Mouse (Mus musculus) MEL (cell line): ENCODE measurements around the gene 1810010D01Rik. TPM values are rescaled to one million over a fixed set of nuclear protein-coding genes. Genes with fewer than 3 reads are reported as not detected.

Source experiments
- DNase-seq: peaks from one replicate; pipeline ENCODE4 v3.0.0; 2011; ENCODE audit warnings: low read depth, low spot score
- H3K27ac ChIP-seq: 2 replicates; pipeline ENCODE4 v1.5.1; 2012; ENCODE audit warnings: low read depth, mild to moderate bottlenecking, control low read depth, low read length, moderate library complexity; ENCODE audit not compliant: control insufficient read depth
- H3K27me3 ChIP-seq, 2 experiments: fragments of 150-350 bp in 1 of 2; sonication (generic) in 1 of 2; 2 replicates each; pipeline ENCODE4 v1.6.1; 2012; ENCODE audit warnings: low read length in 2 of 2, mild to moderate bottlenecking in 2 of 2, improper control_type of control experiment in 1 of 2, moderate library complexity in 1 of 2; ENCODE audit not compliant: insufficient read depth in 2 of 2, control insufficient read depth in 1 of 2
- H3K36me3 ChIP-seq, 2 experiments: 2 replicates each; pipeline ENCODE4 v1.6.1; 2012 to 2014; ENCODE audit warnings: low read length in 2 of 2, improper control_type of control experiment in 1 of 2, inconsistent platforms in 1 of 2, mild to moderate bottlenecking in 1 of 2; ENCODE audit not compliant: insufficient read depth in 2 of 2, control insufficient read depth in 1 of 2
- H3K4me1 ChIP-seq, 2 experiments: fragments of 150-350 bp in 1 of 2; sonication (generic) in 1 of 2; 2 replicates each; pipeline ENCODE4 v1.6.1; 2012; ENCODE audit warnings: low read length in 2 of 2, improper control_type of control experiment in 1 of 2, mild to moderate bottlenecking in 1 of 2; ENCODE audit not compliant: insufficient read depth in 2 of 2, control insufficient read depth in 1 of 2
- H3K4me3 ChIP-seq, 2 experiments: fragments of 150-350 bp in 1 of 2; sonication (generic) in 1 of 2; 2 replicates each; pipeline ENCODE4 v1.5.1; 2012; ENCODE audit warnings: low read depth in 2 of 2, low read length in 2 of 2, mild to moderate bottlenecking in 2 of 2, moderate library complexity in 2 of 2, control low read depth in 1 of 2, improper control_type of control experiment in 1 of 2; ENCODE audit not compliant: control insufficient read depth in 1 of 2, insufficient read depth in 1 of 2
- H3K79me2 ChIP-seq: 2 replicates; pipeline ENCODE4 v1.6.1; 2012; ENCODE audit warnings: mild to moderate bottlenecking, low read length, moderate library complexity; ENCODE audit not compliant: control insufficient read depth, poor library complexity, insufficient read depth
- H3K9ac ChIP-seq: 2 replicates; pipeline ENCODE4 v1.6.1; 2012; ENCODE audit warnings: low read depth, mild to moderate bottlenecking, control low read depth, low read length, moderate library complexity; ENCODE audit not compliant: control insufficient read depth, poor library complexity, severe bottlenecking
- H3K9me3 ChIP-seq: fragments of 150-350 bp; sonication (generic); replicated peaks from 2 replicates; pipeline ENCODE4 v1.6.1; 2012; ENCODE audit warnings: mild to moderate bottlenecking, low read length, improper control_type of control experiment, moderate library complexity; ENCODE audit not compliant: insufficient read depth
- BHLHE40 ChIP-seq: IDR thresholded peaks from 2 replicates; pipeline ENCODE4 v1.6.1; 2012; ENCODE audit warnings: low read depth, mild to moderate bottlenecking, inconsistent platforms, low read length, improper control_type of control experiment, borderline replicate concordance
- CHD2 ChIP-seq: IDR thresholded peaks from 2 replicates; pipeline ENCODE4 v1.6.1; 2011; ENCODE audit warnings: low read length, improper control_type of control experiment
- CTCF ChIP-seq, 3 experiments: IDR thresholded peaks in 2 of 3; conservative IDR thresholded peaks in 1 of 3; 2 replicates each; pipeline ENCODE4 v1.5.1; 2011 to 2012; ENCODE audit warnings: low read length in 3 of 3, low read depth in 2 of 3, mild to moderate bottlenecking in 2 of 3, improper control_type of control experiment in 1 of 3, inconsistent platforms in 1 of 3, mixed read lengths in 1 of 3, moderate library complexity in 1 of 3; ENCODE audit not compliant: control insufficient read depth in 1 of 3, insufficient read depth in 1 of 3, poor library complexity in 1 of 3, severe bottlenecking in 1 of 3
- E2F4 ChIP-seq: IDR thresholded peaks from 2 replicates; pipeline ENCODE4 v1.6.1; 2011; ENCODE audit warnings: low read depth, low read length, improper control_type of control experiment, borderline replicate concordance
- EP300 ChIP-seq, 2 experiments: IDR thresholded peaks; 2 replicates each; pipeline ENCODE4 v1.6.1; 2011; ENCODE audit warnings: improper control_type of control experiment in 2 of 2, low read length in 2 of 2, low read depth in 1 of 2, mild to moderate bottlenecking in 1 of 2
- ETS1 ChIP-seq: IDR thresholded peaks from 2 replicates; pipeline ENCODE4 v1.6.1; 2012; ENCODE audit warnings: low read depth, mild to moderate bottlenecking, inconsistent platforms, low read length, improper control_type of control experiment, moderate library complexity
- GATA1 ChIP-seq: IDR thresholded peaks from 2 replicates; pipeline ENCODE4 v1.6.1; 2011; ENCODE audit warnings: low read depth, low read length, improper control_type of control experiment
- JUND ChIP-seq: IDR thresholded peaks from 2 replicates; pipeline ENCODE4 v1.6.1; 2011; ENCODE audit warnings: low read depth, mild to moderate bottlenecking, improper control_type of control experiment, low read length
- MAFK ChIP-seq: IDR thresholded peaks from 2 replicates; pipeline ENCODE4 v1.6.1; 2011; ENCODE audit warnings: low read depth, mild to moderate bottlenecking, low read length, improper control_type of control experiment, borderline replicate concordance
- NELFE ChIP-seq: IDR thresholded peaks from 2 replicates; pipeline ENCODE4 v1.6.1; 2011; ENCODE audit warnings: low read depth, low read length, improper control_type of control experiment
- NRF1 ChIP-seq: IDR thresholded peaks from 2 replicates; pipeline ENCODE4 v1.6.1; 2014; ENCODE audit warnings: low read depth, mild to moderate bottlenecking, inconsistent platforms, low read length, improper control_type of control experiment, moderate library complexity; ENCODE audit not compliant: poor library complexity, insufficient read depth, severe bottlenecking
- POLR2A ChIP-seq, 2 experiments: IDR thresholded peaks; 2 replicates each; pipeline ENCODE4 v1.6.1; 2011 to 2012; ENCODE audit warnings: low read length in 2 of 2, mild to moderate bottlenecking in 2 of 2, control low read depth in 1 of 2, improper control_type of control experiment in 1 of 2, low read depth in 1 of 2, moderate library complexity in 1 of 2; ENCODE audit not compliant: control insufficient read depth in 1 of 2, insufficient read depth in 1 of 2, poor library complexity in 1 of 2
- POLR2AphosphoS2 ChIP-seq: IDR thresholded peaks from 2 replicates; pipeline ENCODE4 v1.6.1; 2011; ENCODE audit warnings: low read length, improper control_type of control experiment
- RAD21 ChIP-seq: IDR thresholded peaks from 2 replicates; pipeline ENCODE4 v1.6.1; 2011; ENCODE audit warnings: mild to moderate bottlenecking, low read depth, low read length, improper control_type of control experiment
- RCOR1 ChIP-seq: IDR thresholded peaks from 2 replicates; pipeline ENCODE4 v1.6.1; 2012; ENCODE audit warnings: low read depth, mild to moderate bottlenecking, inconsistent platforms, low read length, improper control_type of control experiment
- SMC3 ChIP-seq: IDR thresholded peaks from 2 replicates; pipeline ENCODE4 v1.6.1; 2011; ENCODE audit warnings: low read depth, low read length, improper control_type of control experiment
- TAL1 ChIP-seq: IDR thresholded peaks from 2 replicates; pipeline ENCODE4 v1.6.1; 2012; ENCODE audit warnings: mild to moderate bottlenecking, inconsistent platforms, low read length, moderate library complexity, mixed read lengths
- TBP ChIP-seq: IDR thresholded peaks from 2 replicates; pipeline ENCODE4 v1.8.0; 2011; ENCODE audit warnings: low read depth, low read length, improper control_type of control experiment
- TCF12 ChIP-seq: IDR thresholded peaks from 2 replicates; pipeline ENCODE4 v1.6.1; 2014; ENCODE audit warnings: low read depth, mild to moderate bottlenecking, inconsistent platforms, low read length, improper control_type of control experiment, moderate library complexity
- UBTF ChIP-seq: IDR thresholded peaks from 2 replicates; pipeline ENCODE4 v1.6.1; 2012; ENCODE audit warnings: low read depth, mild to moderate bottlenecking, inconsistent platforms, low read length, improper control_type of control experiment, moderate library complexity, borderline replicate concordance; ENCODE audit not compliant: insufficient read depth
- USF1 ChIP-seq: IDR thresholded peaks from 2 replicates; pipeline ENCODE4 v1.6.1; 2014; ENCODE audit warnings: low read depth, mild to moderate bottlenecking, inconsistent platforms, low read length, improper control_type of control experiment, moderate library complexity
- ZC3H11A ChIP-seq: IDR thresholded peaks from 2 replicates; pipeline ENCODE4 v1.6.1; 2012; ENCODE audit warnings: low read depth, mild to moderate bottlenecking, inconsistent platforms, low read length, improper control_type of control experiment
- ZKSCAN1 ChIP-seq: IDR thresholded peaks from 2 replicates; pipeline ENCODE4 v1.6.1; 2012; ENCODE audit warnings: low read depth, mild to moderate bottlenecking, inconsistent platforms, low read length, improper control_type of control experiment, moderate library complexity
- ZNF384 ChIP-seq: IDR thresholded peaks from 2 replicates; pipeline ENCODE4 v1.6.1; 2012; ENCODE audit warnings: low read depth, mild to moderate bottlenecking, inconsistent platforms, low read length, improper control_type of control experiment
- polyA plus RNA-seq, 2 experiments: library from polyadenylated mRNA; stranded (reverse) in 1 of 2; unstranded in 1 of 2; fragments of >175 nt in 1 of 2; fragments of >200 nt in 1 of 2; gene quantifications; 2 replicates each; pipeline versions ENCODE4 v1.2.1 to v1.2.4; 2012; ENCODE audit warnings: low replicate concordance in 2 of 2, low read depth in 1 of 2; ENCODE audit not compliant: insufficient read length in 2 of 2, insufficient read depth in 1 of 2, missing spikeins in 1 of 2
- total RNA-seq: library from RNA; depleted of rRNA; stranded (reverse); fragments of 300-350 nt; gene quantifications from 2 replicates; pipeline ENCODE4 v1.2.3, GENCODE M21; 2012

1810010D01Rik gene
- total and polyA plus RNA-seq, 3 experiments, result not detected

- Histone ChIP-seq H3K27ac (no peak overlapping the region), H3K4me3 (no peak overlapping the region), H3K36me3 (no peaks in the 10 kb centered on the region), H3K79me2 (no peaks in the 10 kb centered on the region), H3K9ac (no peak overlapping the region), H3K9me3 (no peaks in the 10 kb centered on the region)
- no peak for DNase-seq
- TF ChIP-seq EP300 (IDR thresholded peaks at IDR 0.05; ENCODE audit: low read depth in 1 of 2, low read length in 2 of 2) (no peak), TBP (no peak), JUND (no peak), SMC3 (no peak), ETS1 (no peak), MAFK (no peak), NRF1 (no peak), UBTF (no peak)
- TF ChIP-seq, all 39 proteins: peak for 0
- H3K4me1 ChIP-seq, result no peaks in the 10 kb centered on the region
- H3K27me3 ChIP-seq, result no peaks in the 10 kb centered on the region
Measured at GRCm38 (mm10) chr7:145240929-145241328, 33.0 kb upstream of the 1810010D01Rik start.

GRCm38 (mm10) chr7:145239736-145240505 lies 32.0 kb upstream of the 1810010D01Rik start:
- no peaks in the 10 kb centered on the region for H3K9me3 ChIP-seq
- no peaks in the 10 kb centered on the region for H3K4me1 ChIP-seq
- no peak overlapping the region for H3K9ac ChIP-seq
- no peaks in the 10 kb centered on the region for H3K27me3 ChIP-seq
- H3K36me3 ChIP-seq, result no peaks in the 10 kb centered on the region
- DNase-seq, result no peak
- H3K27ac ChIP-seq, result no peak overlapping the region
- no peaks in the 10 kb centered on the region for H3K79me2 ChIP-seq
- no peak overlapping the region for H3K4me3 ChIP-seq
- TF ChIP-seq ZNF384 (no peak), CTCF (IDR thresholded peaks at IDR 0.05 in 2 of 3, conservative IDR thresholded peaks at IDR 0.05 in 1 of 3; ENCODE audit: control insufficient read depth in 1 of 3, insufficient read depth in 1 of 3, low read depth in 2 of 3, low read length in 3 of 3, poor library complexity in 1 of 3, severe bottlenecking in 1 of 3) (no peak), POLR2AphosphoS2 (no peak), RAD21 (no peak), E2F4 (no peak), MAFK (no peak), ZC3H11A (no peak), USF1 (no peak), TAL1 (no peak), RCOR1 (no peak), BHLHE40 (no peak), TBP (no peak), NELFE (no peak), EP300 (IDR thresholded peaks at IDR 0.05; ENCODE audit: low read depth in 1 of 2, low read length in 2 of 2) (no peak), TCF12 (no peak), GATA1 (no peak), CHD2 (no peak), POLR2A (IDR thresholded peaks at IDR 0.05; ENCODE audit: control insufficient read depth in 1 of 2, insufficient read depth in 1 of 2, low read depth in 1 of 2, low read length in 2 of 2, poor library complexity in 1 of 2) (no peak), NRF1 (no peak), ZKSCAN1 (no peak)
